Mouse (Mus musculus): ENCODE data around the gene Fgfr2. TPM values are rescaled to one million over a fixed set of nuclear protein-coding genes. Genes with fewer than 3 reads are reported as not detected.

Fgfr2 gene
- total RNA-seq, 2 experiments from 2014 or later, result 47.6 to 49.5 TPM

DNA sequence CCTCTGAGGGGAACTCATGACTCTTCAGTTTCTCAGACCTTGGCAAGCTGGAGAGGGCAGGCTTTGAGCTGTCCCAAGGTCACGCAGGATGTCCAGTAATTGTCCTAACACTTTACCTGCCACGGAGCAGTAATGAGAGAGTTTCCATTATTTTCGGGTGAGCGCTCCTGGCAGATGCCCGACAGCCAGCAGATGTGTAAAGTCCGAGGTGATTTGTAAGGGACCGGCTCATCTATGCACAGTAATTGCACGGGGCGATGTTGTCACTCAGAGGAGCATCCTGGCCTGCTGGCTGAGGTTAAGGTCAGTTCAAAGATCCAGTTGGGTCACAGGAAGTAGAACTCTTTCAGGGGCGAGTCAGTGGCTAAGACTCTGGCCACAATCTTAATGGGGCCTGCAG, 499.0 kb downstream of the Fgfr2 start:
- DNase-seq (ENCODE audit: low spot score in 2 of 2), result no peak
- no peak for TF ChIP-seq CTCF (conservative IDR thresholded peaks at IDR 0.05)

DNA sequence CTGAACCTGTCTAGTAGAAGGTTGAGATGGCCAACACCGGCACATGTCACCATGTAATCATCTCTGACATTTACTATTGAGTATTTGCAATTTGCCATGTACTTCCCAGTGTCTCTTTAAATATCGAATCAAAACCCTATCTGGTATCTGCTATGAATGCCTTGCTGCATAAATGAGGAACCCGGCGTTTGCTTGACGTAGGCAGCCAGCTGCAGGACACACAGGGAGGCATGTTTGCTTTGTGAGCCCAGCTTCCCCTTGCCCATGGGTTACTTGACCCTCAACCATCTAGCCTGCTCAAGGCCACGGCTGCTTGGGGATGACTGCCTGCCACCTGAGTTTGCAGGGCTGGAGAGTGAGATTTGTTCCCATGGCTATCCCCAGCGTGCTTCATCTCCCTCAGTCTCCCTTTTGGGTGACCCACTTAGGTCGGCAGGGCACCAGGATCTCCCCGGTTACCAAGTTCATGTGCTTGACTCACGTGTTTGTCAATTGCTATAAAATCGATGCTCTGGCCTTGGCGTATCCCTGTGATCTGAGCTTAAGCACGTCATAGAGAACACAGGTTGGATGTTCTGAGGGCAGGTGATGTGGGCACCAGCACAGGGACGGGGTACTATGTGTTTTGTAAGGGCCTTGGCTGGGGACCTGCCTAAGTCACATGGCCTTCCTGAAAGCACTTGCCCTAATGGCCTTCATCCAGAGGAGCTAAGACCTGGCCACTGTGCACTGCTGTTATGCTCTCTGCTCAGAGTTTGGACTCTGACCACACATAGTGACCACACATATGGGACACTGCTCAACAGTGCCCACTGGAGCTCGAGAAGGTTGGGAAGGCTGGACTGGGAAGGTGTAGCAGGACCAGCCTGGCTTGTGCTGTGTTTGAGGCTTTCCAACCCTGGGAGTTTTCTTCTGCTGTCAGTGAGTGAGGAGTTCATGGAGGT, 502.9 kb downstream of the Fgfr2 start:
- no peak for DNase-seq (ENCODE audit: low spot score in 2 of 2)
- Histone ChIP-seq H3K4me3 (0 out of 2 replicates have a peak overlapping the region, but pooled peaks have one; percentile 11), H3K27ac (peak overlapping the region; percentile 43; the same call in 1 of the 2 replicates)
- TF ChIP-seq CTCF (conservative IDR thresholded peaks at IDR 0.05), result no peak

More for the DNA sequence above, 499.0 kb downstream of the Fgfr2 start:
- H3K27ac ChIP-seq, result no peak overlapping the region
- no peak overlapping the region for H3K4me3 ChIP-seq

DNA sequence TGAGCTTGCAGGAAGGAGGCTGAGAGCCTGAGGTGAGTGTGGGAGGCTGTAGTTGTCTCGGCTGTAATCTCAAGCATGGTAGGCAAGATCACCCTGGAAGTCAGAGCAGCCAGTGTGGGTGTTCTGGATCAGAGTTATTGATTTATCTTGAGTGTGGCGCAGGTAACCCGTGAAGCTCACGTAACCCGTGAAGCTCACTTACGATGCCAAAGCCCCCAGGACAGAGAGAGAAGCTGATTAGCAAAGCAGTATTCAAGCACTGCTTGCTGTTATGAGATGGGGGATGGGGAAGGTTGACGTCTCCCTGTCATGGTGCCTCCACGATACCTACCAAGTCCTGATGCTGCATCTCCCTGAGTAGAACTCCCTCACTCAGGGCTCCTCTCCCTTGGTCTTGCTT, 503.6 kb downstream of the Fgfr2 start:
- TF ChIP-seq CTCF (conservative IDR thresholded peaks at IDR 0.05), result no peak
- Histone ChIP-seq H3K27ac (peak overlapping the region; percentile 43; the same call in 1 of the 2 replicates), H3K4me3 (no peak overlapping the region)
- no peak for DNase-seq (ENCODE audit: low spot score in 2 of 2)

- Histone ChIP-seq H3K27ac (no peak overlapping the region), H3K4me3 (no peak overlapping the region)
- DNase-seq (ENCODE audit: low spot score in 2 of 2), result no peak
- TF ChIP-seq CTCF (conservative IDR thresholded peaks at IDR 0.05), result no peak
Observed at GRCm38 (mm10) chr7:132617021-132617564, 506.1 kb downstream of the Fgfr2 start.

- no peak for DNase-seq (ENCODE audit: low spot score in 2 of 2)
- TF ChIP-seq CTCF (conservative IDR thresholded peaks at IDR 0.05), result no peak
- no peak overlapping the region for H3K27ac ChIP-seq
- H3K4me3 ChIP-seq, result no peak overlapping the region
Observed at GRCm38 (mm10) chr7:132616391-132616790, 506.8 kb downstream of the Fgfr2 start.

DNA sequence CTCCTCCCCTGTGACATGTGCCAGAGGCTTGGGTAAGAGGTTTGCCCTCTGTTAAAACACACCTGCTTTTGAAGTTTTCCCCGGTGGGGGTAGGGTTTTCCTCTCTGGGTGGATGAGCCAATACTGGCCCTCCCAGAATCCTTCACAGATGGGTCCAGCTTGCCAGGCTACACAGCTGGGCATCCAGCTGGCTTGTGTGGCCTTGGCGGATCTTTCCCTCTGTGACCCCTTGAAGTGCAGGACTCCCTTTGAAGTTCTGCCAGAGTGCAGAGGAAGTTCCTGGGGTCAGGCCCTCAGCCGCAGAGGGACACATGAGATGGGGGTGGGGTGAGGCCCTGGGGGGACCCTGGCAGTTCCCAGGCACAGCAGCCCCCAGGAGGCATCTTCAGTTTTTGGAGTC, 507.8 kb downstream of the Fgfr2 start:
- Histone ChIP-seq H3K27ac (no peak overlapping the region), H3K4me3 (no peak overlapping the region)
- no peak for TF ChIP-seq CTCF (conservative IDR thresholded peaks at IDR 0.05)
- no peak for DNase-seq (ENCODE audit: low spot score in 2 of 2)

- TF ChIP-seq CTCF (conservative IDR thresholded peaks at IDR 0.05), result no peak
- H3K4me3 ChIP-seq, result no peak overlapping the region
- DNase-seq (ENCODE audit: low spot score in 2 of 2), result no peak
- H3K27ac ChIP-seq, result no peak overlapping the region
Observed at GRCm38 (mm10) chr7:132611530-132611929, 511.6 kb downstream of the Fgfr2 start.

DNA sequence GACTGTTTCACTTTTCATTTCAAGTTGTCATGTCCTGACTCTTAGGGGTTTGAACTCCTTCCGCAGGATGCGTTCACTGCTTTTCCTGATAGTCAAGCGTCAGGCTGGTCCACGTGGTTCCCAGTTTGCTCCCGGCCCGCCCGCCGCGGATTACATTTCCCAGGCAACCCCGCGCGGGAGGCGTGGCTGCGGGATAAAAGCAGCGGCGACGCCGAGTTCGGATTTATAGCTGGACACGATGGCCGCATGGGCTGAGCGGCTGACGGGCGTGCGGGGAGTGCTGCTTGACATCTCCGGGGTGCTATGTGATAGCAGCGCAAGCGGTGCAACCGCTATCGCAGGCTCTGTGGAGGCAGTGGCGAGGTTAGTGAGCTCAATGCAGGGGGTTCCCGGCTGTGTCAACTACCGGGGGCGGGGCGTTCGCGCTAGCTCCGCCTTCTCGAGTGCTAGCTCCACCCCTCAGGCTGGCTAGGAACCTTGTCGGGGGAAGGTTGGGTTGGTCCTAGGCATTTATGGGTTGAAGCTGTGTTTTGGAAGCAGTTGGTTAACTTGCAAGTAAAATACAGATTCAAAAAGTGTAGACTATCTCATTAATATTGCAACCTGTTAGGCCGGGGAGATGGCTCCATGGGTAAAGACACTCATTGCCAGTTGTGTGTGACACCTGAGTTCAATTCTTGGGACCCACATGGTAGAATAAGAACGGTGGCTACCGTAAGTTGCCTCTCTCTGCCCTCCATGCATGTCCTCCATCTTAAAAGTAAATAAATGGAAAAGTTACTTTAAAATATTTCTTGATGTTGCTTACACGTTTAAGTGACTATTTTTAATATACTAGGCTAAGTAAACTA, 512.5 kb downstream of the Fgfr2 start, which contains the start of gene Lhpp:
Lhpp (plus strand) TSS at position 171 of the 851 bp plus-strand sequence.
- Histone ChIP-seq H3K27ac (peak within 1 kb of the TSS; percentile 74), H3K4me3 (peak within 1 kb of the TSS; percentile 84)
- TF ChIP-seq CTCF (conservative IDR thresholded peaks at IDR 0.05), result no peak
- peak; percentile 78 to 82 for DNase-seq (ENCODE audit: low spot score in 2 of 2)

DNA sequence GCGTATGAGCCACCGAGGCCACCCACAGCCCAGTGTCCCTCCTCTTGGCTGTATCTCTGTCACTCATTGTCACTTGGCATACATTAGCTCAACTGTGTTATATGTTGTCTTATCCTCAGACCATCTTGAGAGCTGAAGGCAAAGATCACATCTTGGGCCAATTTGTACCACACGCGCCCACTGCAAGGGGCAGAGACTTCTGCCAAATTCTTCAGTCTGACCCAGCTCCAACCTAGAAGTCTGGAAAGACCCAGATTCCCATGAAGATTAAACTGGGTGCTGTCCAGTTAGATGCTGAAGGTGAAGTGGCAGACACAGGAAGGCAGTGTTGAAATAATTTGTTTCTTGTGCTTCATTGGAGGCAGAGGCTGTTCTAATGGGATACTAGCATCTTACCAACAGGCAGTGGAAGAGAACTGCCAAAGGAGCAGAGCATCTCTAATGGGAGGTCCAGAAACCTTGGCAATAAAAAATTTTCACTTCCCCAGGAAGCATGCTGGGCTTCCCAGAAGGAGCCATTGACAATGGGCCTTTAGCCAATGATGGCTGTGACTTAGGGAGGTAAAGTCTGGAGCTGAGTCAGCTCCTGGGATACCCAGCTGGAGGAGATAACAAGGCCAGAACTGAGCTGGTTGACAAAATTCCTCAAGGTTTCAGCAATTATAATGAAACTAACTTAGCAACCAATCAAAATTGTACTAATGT, 514.7 kb downstream of the Fgfr2 start:
- Histone ChIP-seq H3K4me3 (no peak overlapping the region), H3K27ac (no peak overlapping the region)
- no peak for DNase-seq (ENCODE audit: low spot score in 2 of 2)
- no peak for TF ChIP-seq CTCF (conservative IDR thresholded peaks at IDR 0.05)

DNA sequence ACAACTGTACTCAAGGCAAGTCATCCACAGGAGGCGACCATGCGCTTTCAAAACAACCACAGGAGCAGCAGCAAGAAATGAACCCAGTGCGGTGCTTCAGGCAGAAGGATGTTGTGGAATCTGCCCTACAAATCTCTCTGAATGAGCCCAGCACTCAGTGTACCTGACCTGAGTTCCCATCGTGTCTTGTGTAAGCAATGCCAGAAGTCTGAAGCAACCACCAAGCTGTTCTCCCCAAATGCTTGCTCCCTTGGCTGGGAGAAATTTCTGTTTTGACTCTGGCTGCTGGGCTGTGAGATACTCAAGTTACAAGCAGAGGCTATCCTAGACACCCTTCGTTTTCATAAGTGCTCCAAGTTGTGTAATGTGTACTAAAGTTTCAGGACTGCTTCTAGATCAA, 517.5 kb downstream of the Fgfr2 start:
- TF ChIP-seq CTCF (conservative IDR thresholded peaks at IDR 0.05), result no peak
- no peak for DNase-seq (ENCODE audit: low spot score in 2 of 2)
- no peak overlapping the region for H3K4me3 ChIP-seq
- H3K27ac ChIP-seq, result no peak overlapping the region

GRCm38 (mm10) chr7:132604720-132605119, 518.4 kb downstream of the Fgfr2 start:
- no peak for DNase-seq (ENCODE audit: low spot score in 2 of 2)
- H3K4me3 ChIP-seq, result no peak overlapping the region
- H3K27ac ChIP-seq, result no peak overlapping the region
- no peak for TF ChIP-seq CTCF (conservative IDR thresholded peaks at IDR 0.05)

DNA sequence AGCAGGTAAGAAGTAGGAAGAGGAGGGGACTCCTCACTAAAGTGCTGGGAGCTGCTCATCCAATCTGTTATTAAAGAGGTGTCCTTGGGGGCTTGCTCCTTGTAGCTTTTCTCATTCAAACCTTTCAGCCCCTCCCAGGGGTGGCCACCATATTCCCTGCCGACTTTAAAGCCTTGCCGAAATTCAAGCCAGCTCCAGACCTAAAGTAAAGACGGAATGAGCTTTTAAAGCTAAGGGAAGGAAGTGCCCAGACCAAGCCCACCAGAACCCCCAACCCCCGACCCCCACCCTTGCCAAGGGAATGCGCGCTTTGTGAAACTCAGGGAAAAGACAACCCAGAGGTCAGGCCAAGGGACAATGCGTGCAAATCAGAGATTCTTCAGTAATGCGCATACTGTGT, 522.2 kb downstream of the Fgfr2 start:
- DNase-seq (ENCODE audit: low spot score in 2 of 2), result no peak
- H3K4me3 ChIP-seq, result no peak overlapping the region
- H3K27ac ChIP-seq, result no peak overlapping the region
- TF ChIP-seq CTCF (conservative IDR thresholded peaks at IDR 0.05), result no peak
